Mouse (Mus musculus): ENCODE data around the gene Rtel1. TPM values are rescaled to one million over a fixed set of nuclear protein-coding genes. Genes with fewer than 3 reads are reported as not detected.

The Rtel1 gene
- polyA plus RNA-seq, 1 experiment from 2014 or later, result 70.3 TPM

GRCm38 (mm10) chr2:181322136-181322535 lies 2.6 kb downstream of the Rtel1 start:
- TF ChIP-seq CTCF (IDR thresholded peaks at IDR 0.05; ENCODE audit: low read depth), result no peak
- Histone ChIP-seq H3K4me2 (no peak overlapping the region), H3K27me3 (ENCODE audit: insufficient read depth, low read length) (no peaks in the 10 kb centered on the region), H3K4me3 (ENCODE audit: low read depth, low read length) (no peak overlapping the region), H3K27ac (ENCODE audit: low read depth) (no peak overlapping the region), H3K9me3 (ENCODE audit: low read depth, low read length) (no peaks in the 10 kb centered on the region), H3K4me1 (ENCODE audit: insufficient read depth) (0 out of 2 replicates have a peak, but pooled peaks cover 5% of the 10 kb centered on the region), H3K9ac (no peak overlapping the region), H3K36me3 (ENCODE audit: insufficient read depth) (peaks cover 50% of the 10 kb centered on the region)
- no peak for ATAC-seq (ENCODE audit: insufficient read depth)
- no peak for DNase-seq
- 72% methylated on average over 5 of the region's 5 CpGs for WGBS

- DNase-seq (no peak), ATAC-seq (ENCODE audit: insufficient read depth) (no peak)
- Histone ChIP-seq H3K4me3 (ENCODE audit: low read depth, low read length) (no peak overlapping the region), H3K27ac (ENCODE audit: low read depth) (no peak overlapping the region), H3K9me3 (ENCODE audit: low read depth, low read length) (no peaks in the 10 kb centered on the region), H3K27me3 (ENCODE audit: insufficient read depth, low read length) (no peaks in the 10 kb centered on the region), H3K36me3 (ENCODE audit: insufficient read depth) (peaks cover 85% of the 10 kb centered on the region), H3K9ac (no peak overlapping the region), H3K4me1 (ENCODE audit: insufficient read depth) (no peaks in the 10 kb centered on the region), H3K4me2 (no peak overlapping the region)
- 90% methylated on average over 2 of the region's 2 CpGs for WGBS
- no peak for TF ChIP-seq CTCF (IDR thresholded peaks at IDR 0.05; ENCODE audit: low read depth)
Measured at GRCm38 (mm10) chr2:181326098-181326497, 6.6 kb downstream of the Rtel1 start.

GRCm38 (mm10) chr2:181332542-181332941 lies 13.0 kb downstream of the Rtel1 start:
- no peak for DNase-seq
- Histone ChIP-seq H3K9ac (no peak overlapping the region), H3K36me3 (ENCODE audit: insufficient read depth) (peaks cover 75% of the 10 kb centered on the region), H3K27ac (ENCODE audit: low read depth) (no peak overlapping the region), H3K4me2 (no peak overlapping the region), H3K4me1 (ENCODE audit: insufficient read depth) (no peaks in the 10 kb centered on the region), H3K27me3 (ENCODE audit: insufficient read depth, low read length) (no peaks in the 10 kb centered on the region), H3K4me3 (ENCODE audit: low read depth, low read length) (no peak overlapping the region), H3K9me3 (ENCODE audit: low read depth, low read length) (no peaks in the 10 kb centered on the region)
- no peak for ATAC-seq (ENCODE audit: insufficient read depth)
- TF ChIP-seq CTCF (IDR thresholded peaks at IDR 0.05; ENCODE audit: low read depth), result no peak

- Histone ChIP-seq H3K27ac (ENCODE audit: low read depth) (no peak overlapping the region), H3K4me3 (ENCODE audit: low read depth, low read length) (no peak overlapping the region), H3K9me3 (ENCODE audit: low read depth, low read length) (no peaks in the 10 kb centered on the region), H3K4me1 (ENCODE audit: insufficient read depth) (no peaks in the 10 kb centered on the region), H3K27me3 (ENCODE audit: insufficient read depth, low read length) (no peaks in the 10 kb centered on the region), H3K9ac (no peak overlapping the region), H3K36me3 (ENCODE audit: insufficient read depth) (peaks cover 74% of the 10 kb centered on the region), H3K4me2 (no peak overlapping the region)
- peak; percentile 68 for TF ChIP-seq CTCF (IDR thresholded peaks at IDR 0.05; ENCODE audit: low read depth)
- peak; percentile 62; the same call in 1 of the 2 replicates for ATAC-seq (ENCODE audit: insufficient read depth)
- WGBS, result 58% methylated on average over 3 of the region's 3 CpGs
- peak; percentile 85 for DNase-seq
Measured at GRCm38 (mm10) chr2:181334023-181334422, 14.5 kb downstream of the Rtel1 start.

GRCm38 (mm10) chr2:181340426-181340825 lies 20.9 kb downstream of the Rtel1 start:
- Histone ChIP-seq H3K4me2 (no peak overlapping the region), H3K9ac (no peak overlapping the region), H3K27ac (ENCODE audit: low read depth) (no peak overlapping the region), H3K4me3 (ENCODE audit: low read depth, low read length) (no peak overlapping the region), H3K9me3 (ENCODE audit: low read depth, low read length) (no peaks in the 10 kb centered on the region), H3K27me3 (ENCODE audit: insufficient read depth, low read length) (no peaks in the 10 kb centered on the region), H3K36me3 (ENCODE audit: insufficient read depth) (peaks cover 79% of the 10 kb centered on the region), H3K4me1 (ENCODE audit: insufficient read depth) (no peaks in the 10 kb centered on the region)
- no peak for DNase-seq
- WGBS, result 88% methylated on average over 4 of the region's 4 CpGs
- no peak for TF ChIP-seq CTCF (IDR thresholded peaks at IDR 0.05; ENCODE audit: low read depth)
- ATAC-seq (ENCODE audit: insufficient read depth), result no peak

GRCm38 (mm10) chr2:181342766-181343165 lies 23.2 kb downstream of the Rtel1 start:
- DNase-seq (no peak), ATAC-seq (ENCODE audit: insufficient read depth) (no peak)
- WGBS, result 89% methylated on average over 6 of the region's 6 CpGs
- no peak overlapping the region for H3K9ac ChIP-seq
- H3K36me3 ChIP-seq (ENCODE audit: insufficient read depth), result peaks cover 79% of the 10 kb centered on the region
- H3K4me2 ChIP-seq, result no peak overlapping the region
- H3K4me3 ChIP-seq (ENCODE audit: low read depth, low read length), result no peak overlapping the region
- no peaks in the 10 kb centered on the region for H3K9me3 ChIP-seq (ENCODE audit: low read depth, low read length)
- TF ChIP-seq CTCF (IDR thresholded peaks at IDR 0.05; ENCODE audit: low read depth), result no peak
- H3K4me1 ChIP-seq (ENCODE audit: insufficient read depth), result no peaks in the 10 kb centered on the region
- no peak overlapping the region for H3K27ac ChIP-seq (ENCODE audit: low read depth)
- no peaks in the 10 kb centered on the region for H3K27me3 ChIP-seq (ENCODE audit: insufficient read depth, low read length)

GRCm38 (mm10) chr2:181356780-181357179 lies 37.2 kb downstream of the Rtel1 start:
- Histone ChIP-seq H3K9ac (no peak overlapping the region), H3K9me3 (ENCODE audit: low read depth, low read length) (no peaks in the 10 kb centered on the region), H3K4me3 (ENCODE audit: low read depth, low read length) (no peak overlapping the region), H3K36me3 (ENCODE audit: insufficient read depth) (peaks cover 95% of the 10 kb centered on the region), H3K4me1 (ENCODE audit: insufficient read depth) (no peaks in the 10 kb centered on the region), H3K27ac (ENCODE audit: low read depth) (no peak overlapping the region), H3K27me3 (ENCODE audit: insufficient read depth, low read length) (no peaks in the 10 kb centered on the region), H3K4me2 (no peak overlapping the region)
- no peak for ATAC-seq (ENCODE audit: insufficient read depth)
- DNase-seq, result no peak
- 77% methylated on average over 3 of the region's 3 CpGs for WGBS
- TF ChIP-seq CTCF (IDR thresholded peaks at IDR 0.05; ENCODE audit: low read depth), result no peak

- H3K9me3 ChIP-seq (ENCODE audit: low read depth, low read length), result no peaks in the 10 kb centered on the region
- peaks cover 43% of the 10 kb centered on the region for H3K36me3 ChIP-seq (ENCODE audit: insufficient read depth)
- H3K9ac ChIP-seq, result peak overlapping the region; percentile 91
- no peak overlapping the region for H3K27ac ChIP-seq (ENCODE audit: low read depth)
- WGBS, result 69% methylated on average over 3 of the region's 3 CpGs
- no peak for TF ChIP-seq CTCF (IDR thresholded peaks at IDR 0.05; ENCODE audit: low read depth)
- no peaks in the 10 kb centered on the region for H3K27me3 ChIP-seq (ENCODE audit: insufficient read depth, low read length)
- peak overlapping the region; percentile 96 for H3K4me2 ChIP-seq
- H3K4me3 ChIP-seq (ENCODE audit: low read depth, low read length), result peak overlapping the region; percentile 91
- H3K4me1 ChIP-seq (ENCODE audit: insufficient read depth), result peaks cover 16% of the 10 kb centered on the region
- DNase-seq (no peak), ATAC-seq (ENCODE audit: insufficient read depth) (no peak)
Measured at GRCm38 (mm10) chr2:181363946-181364345, 44.4 kb downstream of the Rtel1 start.
